Mouse (Mus musculus) small intestine, adult 10 weeks (tissue): ENCODE results near the gene Aldh1l2. TPM values are rescaled to one million over a fixed set of nuclear protein-coding genes. Genes with fewer than 3 reads are reported as not detected.

ENCODE experiments used
- polyA plus RNA-seq: library from polyadenylated mRNA; stranded (reverse); fragments of 350-450 nt; fragmentation: Illumina TruSeq; extraction: RNeasy Lipid Tissue Mini Kit (QIAGEN cat#74804); gene quantifications from one replicate; pipeline ENCODE4 v1.2.3, GENCODE M21; 2014; ENCODE audit warnings: low replicate concordance

Gene Aldh1l2
- 1.6 TPM for polyA plus RNA-seq

GRCm38 (mm10) chr10:83533910-83534283 lies at the start of gene Aldh1l2:
Aldh1l2 (minus strand) TSS chr10:83534140.

GRCm38 (mm10) chr10:83543439-83544102 lies 9.6 kb upstream of the Aldh1l2 start, which contains the start of gene Washc4:
Washc4 (plus strand) TSS chr10:83543752.

Other genes starting within 250 kb of the Aldh1l2 start
- gene Slc41a2, start 196.3 kb downstream of the Aldh1l2 start, polyA plus RNA-seq = 48.3 TPM
- gene D10Wsu102e, start 173.9 kb downstream of the Aldh1l2 start, polyA plus RNA-seq = 0.52 TPM
- gene Washc4, start 9.6 kb upstream of the Aldh1l2 start, polyA plus RNA-seq = 41.2 TPM
- gene Appl2, start 114.6 kb upstream of the Aldh1l2 start, polyA plus RNA-seq = 115 TPM
- gene 1500009L16Rik, start 188.7 kb upstream of the Aldh1l2 start, polyA plus RNA-seq = 1.8 TPM